Mouse (Mus musculus): ENCODE measurements around the gene Tmem150c. TPM values are rescaled to one million over a fixed set of nuclear protein-coding genes. Genes with fewer than 3 reads are reported as not detected.

Gene Tmem150c
- total RNA-seq, 1 experiment from 2014 or later = not detected

DNA sequence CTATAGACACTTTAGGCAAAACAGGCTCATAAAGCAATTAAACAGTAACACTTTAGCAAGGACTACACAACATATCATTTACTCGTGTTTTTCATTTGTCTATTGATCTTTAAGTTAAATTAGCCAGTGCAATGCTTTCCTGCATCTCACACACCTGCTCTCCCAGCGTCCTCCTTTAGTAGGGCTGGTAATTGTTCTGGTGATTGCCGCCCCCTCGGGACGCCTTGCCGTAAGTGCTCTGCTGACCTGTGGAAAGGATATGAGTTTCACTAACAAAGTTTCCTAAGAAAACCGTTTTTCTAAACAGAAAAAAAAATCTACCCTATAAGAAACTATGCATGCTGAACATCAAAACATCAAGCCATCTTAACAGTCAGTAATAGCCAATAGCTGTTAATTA, 123.7 kb downstream of the Tmem150c start:
- no peak for ATAC-seq (replicated peaks; ENCODE audit: low read depth, poor library complexity, severe bottlenecking)

DNA sequence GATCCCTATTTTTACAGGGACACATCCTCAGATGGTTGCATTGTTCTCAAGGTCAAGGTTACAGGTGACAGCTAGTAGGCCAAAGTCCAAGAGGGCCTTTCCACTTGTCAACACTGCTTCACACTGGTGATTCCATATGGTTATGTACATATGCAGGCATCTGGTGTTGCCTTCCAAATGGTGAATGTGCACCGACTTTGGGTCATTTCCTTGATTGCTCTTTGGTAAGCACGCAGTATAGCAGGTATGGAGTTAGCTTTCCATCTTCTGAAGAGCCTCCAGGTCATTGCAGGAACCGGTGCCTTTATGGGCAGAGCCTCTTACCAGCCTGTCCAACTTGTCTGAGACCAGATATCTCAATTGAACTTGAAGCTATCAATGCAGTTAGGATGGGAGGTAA, 127.0 kb downstream of the Tmem150c start:
- no peak for ATAC-seq (replicated peaks; ENCODE audit: low read depth, poor library complexity, severe bottlenecking)

DNA sequence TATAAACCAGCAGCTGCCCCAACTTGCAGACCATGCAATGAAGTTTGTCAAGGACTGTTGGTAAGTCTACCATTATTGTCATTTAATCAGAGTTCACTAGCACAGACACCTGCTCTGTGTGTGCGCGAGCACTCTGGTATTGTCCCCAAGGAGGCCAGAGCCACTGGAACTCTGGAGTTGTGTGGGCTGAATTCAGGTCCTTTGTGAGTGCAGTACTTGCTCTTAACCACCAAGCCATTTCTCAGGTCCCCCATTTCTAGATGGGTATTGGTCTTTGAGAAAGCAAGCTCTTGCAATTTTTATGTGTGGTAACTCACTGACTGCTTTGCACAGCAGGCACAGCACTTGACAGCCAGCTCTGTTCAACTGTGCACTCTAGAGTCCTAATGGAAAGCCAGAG, 127.5 kb downstream of the Tmem150c start:
- peak; percentile 54 for ATAC-seq (replicated peaks; ENCODE audit: low read depth, poor library complexity, severe bottlenecking)

DNA sequence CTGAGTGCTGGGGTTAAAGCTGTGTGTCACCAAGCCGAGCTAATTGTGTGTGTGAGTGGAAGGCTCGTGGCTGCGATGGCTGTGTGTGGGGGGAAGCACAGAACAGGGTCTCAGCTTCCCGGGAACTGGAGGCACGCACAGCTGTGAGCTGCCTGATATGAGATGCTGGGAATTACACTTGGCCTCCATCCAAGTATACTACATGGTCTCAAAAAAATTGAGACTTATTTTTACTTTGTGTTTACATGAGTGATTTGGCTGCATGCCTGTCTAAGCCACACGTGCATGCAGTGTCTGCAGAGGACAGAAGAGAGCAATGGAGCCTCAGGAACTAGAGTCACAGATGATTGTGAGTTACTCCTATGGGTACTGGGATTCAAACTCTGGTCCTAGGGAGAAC, 129.5 kb downstream of the Tmem150c start:
- no peak for ATAC-seq (replicated peaks; ENCODE audit: low read depth, poor library complexity, severe bottlenecking)

Other genes with a start within 250 kb of the Tmem150c start
- 181 and 264 TPM in 2 replicates for gene Hnrnpd, start 180.9 kb downstream of the Tmem150c start, total RNA-seq (2017)
- gene 4930524J08Rik, start 180.7 kb downstream of the Tmem150c start, total RNA-seq (2017) = 1.4 TPM in 1 of 2 replicates, not detected in the other
- 461 and 481 TPM in 2 replicates for gene Hnrnpdl, start 120.1 kb downstream of the Tmem150c start, total RNA-seq (2017)
- 37.4 and 39.7 TPM in 2 replicates for gene Enoph1, start 119.8 kb downstream of the Tmem150c start, total RNA-seq (2017)